Mouse (Mus musculus): ENCODE results near the gene Gm14391. TPM values are rescaled to one million over a fixed set of nuclear protein-coding genes. Genes with fewer than 3 reads are reported as not detected.
"Not testable (repeated sequence)": the region's sequence is repeated elsewhere in the genome, so short reads cannot be mapped to it uniquely, and the experiment has no call there.

Gene Gm14391
- total and polyA plus RNA-seq, 2 experiments from 2014 or later, result 11.1 to 11.7 TPM

DNA sequence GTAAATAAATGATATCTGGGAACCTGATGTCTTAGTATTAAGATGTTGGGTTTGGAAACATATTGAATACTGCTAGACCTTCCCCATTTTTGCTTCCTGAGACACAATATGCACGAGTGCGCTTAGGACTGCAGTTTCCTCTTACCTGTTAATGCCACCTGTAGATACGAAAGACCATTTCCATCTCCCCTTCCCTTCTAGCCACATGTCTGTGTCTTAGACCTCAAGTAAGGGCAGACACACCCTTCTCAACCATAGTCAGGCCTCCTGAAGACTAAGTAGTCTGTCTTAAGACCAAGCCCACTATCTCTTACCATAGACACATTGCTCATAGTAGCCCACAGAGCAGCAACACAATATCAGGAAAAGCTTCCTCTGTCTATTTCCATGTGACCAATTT, 34.6 kb downstream of the Gm14391 start:
- H3K9me3 ChIP-seq (ENCODE audit: low read length), result no peaks in the 10 kb centered on the region
- no peaks in the 10 kb centered on the region for H3K36me3 ChIP-seq (ENCODE audit: insufficient read depth, low read length)
- WGBS, result 85% methylated on average over 3 of the region's 3 CpGs
- H3K4me2 ChIP-seq (ENCODE audit: low read depth, low read length, poor library complexity, severe bottlenecking), result no peak overlapping the region
- no peak overlapping the region for H3K27ac ChIP-seq (ENCODE audit: low read depth, low read length)
- DNase-seq (ENCODE audit: low spot score), result no peak
- no peak overlapping the region for H3K9ac ChIP-seq (replicated peaks; ENCODE audit: low read length, poor library complexity, severe bottlenecking)
- ATAC-seq (ENCODE audit: low FRiP score), result no peak
- no peaks in the 10 kb centered on the region for H3K27me3 ChIP-seq (ENCODE audit: insufficient read depth, low read length)
- no peak for TF ChIP-seq CTCF (IDR thresholded peaks at IDR 0.05)
- H3K4me3 ChIP-seq (ENCODE audit: low read depth, low read length), result no peak overlapping the region
- H3K4me1 ChIP-seq (ENCODE audit: insufficient read depth, low read length), result no peaks in the 10 kb centered on the region

- H3K4me2 ChIP-seq (ENCODE audit: low read depth, low read length, poor library complexity, severe bottlenecking); ATAC-seq (ENCODE audit: low FRiP score); H3K4me3 ChIP-seq (ENCODE audit: low read depth, low read length); H3K9ac ChIP-seq (replicated peaks; ENCODE audit: low read length, poor library complexity, severe bottlenecking); H3K9me3 ChIP-seq (ENCODE audit: low read length); H3K4me1 ChIP-seq (ENCODE audit: insufficient read depth, low read length); H3K27ac ChIP-seq (ENCODE audit: low read depth, low read length); H3K27me3 ChIP-seq (ENCODE audit: insufficient read depth, low read length); H3K36me3 ChIP-seq (ENCODE audit: insufficient read depth, low read length); DNase-seq (ENCODE audit: low spot score): not testable (repeated sequence)
- WGBS, result 79% methylated on average over 2 of the region's 2 CpGs
Observed at GRCm38 (mm10) chr2:175166870-175167269, 39.8 kb downstream of the Gm14391 start.

DNA sequence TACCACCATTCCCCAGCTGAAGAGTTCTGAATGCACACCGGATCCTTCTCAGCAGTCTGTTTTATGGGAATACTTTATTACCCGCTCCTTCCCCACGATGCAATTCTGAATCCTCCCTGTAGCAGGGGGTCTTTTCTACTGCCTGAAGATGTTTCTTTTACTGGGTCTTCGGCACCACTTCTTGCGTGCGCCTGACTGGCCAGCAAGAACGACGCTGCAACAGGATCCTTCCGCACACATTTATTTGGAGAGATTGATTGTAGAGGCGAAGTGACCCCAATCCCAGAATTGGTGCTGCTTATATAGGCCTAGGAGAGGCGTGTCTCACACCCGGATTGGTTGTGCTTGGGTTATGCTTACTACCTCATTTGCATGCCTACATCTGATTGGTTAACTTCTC, 41.6 kb downstream of the Gm14391 start:
- H3K4me3 ChIP-seq (ENCODE audit: low read depth, low read length); H3K9ac ChIP-seq (replicated peaks; ENCODE audit: low read length, poor library complexity, severe bottlenecking); H3K36me3 ChIP-seq (ENCODE audit: insufficient read depth, low read length); H3K4me1 ChIP-seq (ENCODE audit: insufficient read depth, low read length); H3K9me3 ChIP-seq (ENCODE audit: low read length); ATAC-seq (ENCODE audit: low FRiP score); H3K4me2 ChIP-seq (ENCODE audit: low read depth, low read length, poor library complexity, severe bottlenecking); DNase-seq (ENCODE audit: low spot score); H3K27me3 ChIP-seq (ENCODE audit: insufficient read depth, low read length); H3K27ac ChIP-seq (ENCODE audit: low read depth, low read length): not testable (repeated sequence)
- 94% methylated on average over 12 of the region's 12 CpGs for WGBS

DNA sequence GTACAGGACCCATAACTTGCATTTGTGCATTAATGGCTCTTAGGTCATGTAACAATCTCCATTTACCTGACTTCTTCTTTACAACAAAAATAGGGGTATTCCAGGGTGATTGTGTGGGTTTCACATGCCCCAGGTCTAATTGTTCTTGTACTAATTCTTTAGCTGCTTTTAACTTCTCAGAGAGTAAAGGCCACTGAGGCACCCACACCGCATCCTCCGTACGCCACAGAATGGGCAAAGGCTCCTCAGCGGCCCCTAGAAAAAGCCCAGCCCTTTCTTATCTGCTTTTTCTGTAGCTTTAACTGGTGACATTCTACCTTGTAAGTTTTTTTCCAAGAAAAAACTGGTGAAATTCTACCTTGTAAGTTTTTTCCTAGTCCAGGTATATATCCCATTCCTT, 45.3 kb downstream of the Gm14391 start:
- H3K36me3 ChIP-seq (ENCODE audit: insufficient read depth, low read length); H3K4me2 ChIP-seq (ENCODE audit: low read depth, low read length, poor library complexity, severe bottlenecking); H3K4me3 ChIP-seq (ENCODE audit: low read depth, low read length); H3K27ac ChIP-seq (ENCODE audit: low read depth, low read length); H3K4me1 ChIP-seq (ENCODE audit: insufficient read depth, low read length); H3K9me3 ChIP-seq (ENCODE audit: low read length); H3K9ac ChIP-seq (replicated peaks; ENCODE audit: low read length, poor library complexity, severe bottlenecking); H3K27me3 ChIP-seq (ENCODE audit: insufficient read depth, low read length); ATAC-seq (ENCODE audit: low FRiP score); DNase-seq (ENCODE audit: low spot score): not testable (repeated sequence)
- WGBS, result 86% methylated on average over 4 of the region's 4 CpGs

DNA sequence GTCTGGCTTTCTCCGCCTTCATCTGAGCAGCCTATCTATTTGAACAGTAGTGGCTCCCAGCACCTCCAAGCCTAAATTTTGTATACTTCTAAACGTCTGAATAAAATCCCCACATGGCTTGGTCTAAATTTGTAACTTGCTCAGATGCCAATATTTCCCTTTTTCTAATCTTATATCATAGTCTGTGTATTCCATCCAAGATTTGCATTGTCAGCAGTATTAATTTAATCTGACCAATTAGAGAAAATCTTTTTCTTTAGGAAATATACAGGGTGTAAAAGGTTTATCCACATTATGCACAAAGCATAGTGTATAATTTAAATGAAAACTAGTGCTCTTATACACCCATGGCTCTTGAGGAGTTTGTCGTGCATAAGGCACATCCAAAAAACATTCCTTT, 48.1 kb downstream of the Gm14391 start:
- WGBS, result 86% methylated on average over 3 of the region's 3 CpGs
- H3K4me3 ChIP-seq (ENCODE audit: low read depth, low read length), result no peak overlapping the region
- H3K36me3 ChIP-seq (ENCODE audit: insufficient read depth, low read length), result no peaks in the 10 kb centered on the region
- no peaks in the 10 kb centered on the region for H3K27me3 ChIP-seq (ENCODE audit: insufficient read depth, low read length)
- H3K9me3 ChIP-seq (ENCODE audit: low read length), result 0 out of 2 replicates have a peak, but pooled peaks cover 3% of the 10 kb centered on the region
- H3K4me2 ChIP-seq (ENCODE audit: low read depth, low read length, poor library complexity, severe bottlenecking), result no peak overlapping the region
- no peak for DNase-seq (ENCODE audit: low spot score)
- H3K9ac ChIP-seq (replicated peaks; ENCODE audit: low read length, poor library complexity, severe bottlenecking), result no peak overlapping the region
- H3K27ac ChIP-seq (ENCODE audit: low read depth, low read length), result no peak overlapping the region
- no peaks in the 10 kb centered on the region for H3K4me1 ChIP-seq (ENCODE audit: insufficient read depth, low read length)
- no peak for ATAC-seq (ENCODE audit: low FRiP score)
- TF ChIP-seq CTCF (IDR thresholded peaks at IDR 0.05), result no peak

GRCm38 (mm10) chr2:175156696-175157095, 50.0 kb downstream of the Gm14391 start:
- Histone ChIP-seq H3K4me1 (ENCODE audit: insufficient read depth, low read length) (no peaks in the 10 kb centered on the region), H3K9ac (replicated peaks; ENCODE audit: low read length, poor library complexity, severe bottlenecking) (no peak overlapping the region), H3K4me3 (ENCODE audit: low read depth, low read length) (no peak overlapping the region), H3K27ac (ENCODE audit: low read depth, low read length) (no peak overlapping the region), H3K36me3 (ENCODE audit: insufficient read depth, low read length) (no peaks in the 10 kb centered on the region), H3K27me3 (ENCODE audit: insufficient read depth, low read length) (no peaks in the 10 kb centered on the region), H3K9me3 (ENCODE audit: low read length) (0 out of 2 replicates have a peak, but pooled peaks cover 3% of the 10 kb centered on the region), H3K4me2 (ENCODE audit: low read depth, low read length, poor library complexity, severe bottlenecking) (no peak overlapping the region)
- no peak for ATAC-seq (ENCODE audit: low FRiP score)
- 91% methylated on average over 13 of the region's 13 CpGs for WGBS
- DNase-seq (ENCODE audit: low spot score), result no peak
- no peak for TF ChIP-seq CTCF (IDR thresholded peaks at IDR 0.05)

- not testable (repeated sequence) for H3K27ac ChIP-seq (ENCODE audit: low read depth, low read length)
Observed at GRCm38 (mm10) chr2:175141993-175142295, 64.8 kb downstream of the Gm14391 start, which contains the start of gene Gm14399. Gm14399 (minus strand) TSS chr2:175142012.

GRCm38 (mm10) chr2:175141118-175141992, 65.4 kb downstream of the Gm14391 start:
- 2% methylated on average over 20 of the region's 25 CpGs for WGBS
- not testable (repeated sequence) for H3K36me3 ChIP-seq (ENCODE audit: insufficient read depth, low read length); H3K27ac ChIP-seq (ENCODE audit: low read depth, low read length); H3K4me1 ChIP-seq (ENCODE audit: insufficient read depth, low read length); H3K27me3 ChIP-seq (ENCODE audit: insufficient read depth, low read length); H3K9ac ChIP-seq (replicated peaks; ENCODE audit: low read length, poor library complexity, severe bottlenecking); H3K9me3 ChIP-seq (ENCODE audit: low read length); ATAC-seq (ENCODE audit: low FRiP score); DNase-seq (ENCODE audit: low spot score)
- H3K4me2 ChIP-seq (ENCODE audit: low read depth, low read length, poor library complexity, severe bottlenecking), result peak overlapping the region; percentile 33; the same call in 1 of the 2 replicates
- peak overlapping the region; percentile 36 for H3K4me3 ChIP-seq (ENCODE audit: low read depth, low read length)

More at GRCm38 (mm10) chr2:175141993-175142295, 64.8 kb downstream of the Gm14391 start, which contains the start of gene Gm14399:
- WGBS, result 0% methylated on average over 1 of the region's 2 CpGs
- H3K9ac ChIP-seq (replicated peaks; ENCODE audit: low read length, poor library complexity, severe bottlenecking); H3K9me3 ChIP-seq (ENCODE audit: low read length); ATAC-seq (ENCODE audit: low FRiP score); H3K4me1 ChIP-seq (ENCODE audit: insufficient read depth, low read length); DNase-seq (ENCODE audit: low spot score); H3K27me3 ChIP-seq (ENCODE audit: insufficient read depth, low read length); H3K36me3 ChIP-seq (ENCODE audit: insufficient read depth, low read length): not testable (repeated sequence)
- Histone ChIP-seq H3K4me3 (ENCODE audit: low read depth, low read length) (peak within 1 kb of the TSS; percentile 36), H3K4me2 (ENCODE audit: low read depth, low read length, poor library complexity, severe bottlenecking) (peak within 1 kb of the TSS; percentile 33; the same call in 1 of the 2 replicates)

All from midbrain, postnatal 0 days (tissue).